Mouse (Mus musculus): ENCODE data around the gene Mmachc.

Gene Mmachc

GRCm38 (mm10) chr4:116708201-116708764 lies at the start of gene Mmachc, which contains the start of gene Ccdc163:
Gene Mmachc, minus strand, starts transcription at chr4:116708406.
Gene Ccdc163, plus strand, starts transcription at chr4:116708509.
- in situ Hi-C loops (cut with MboI, MseI): no loop called here

DNA sequence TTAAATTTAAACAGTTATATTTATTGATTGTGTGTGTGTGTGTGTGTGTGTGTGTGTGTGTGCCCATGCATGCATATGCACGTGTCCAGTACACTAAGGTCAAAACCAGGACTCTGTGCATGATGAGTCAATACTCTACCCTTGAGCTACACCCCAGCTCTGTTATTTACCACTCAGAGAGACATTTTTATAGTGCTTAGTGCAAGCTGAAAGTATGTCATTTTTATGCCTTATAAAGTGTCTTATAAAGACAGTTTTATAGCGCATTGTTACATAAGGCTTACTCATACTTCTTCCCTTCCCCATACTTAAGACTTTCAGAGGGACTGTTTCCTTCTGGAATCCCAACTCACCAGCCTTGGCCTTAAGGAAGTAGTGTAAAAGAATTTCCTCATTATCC lies 41.5 kb upstream of the Mmachc start:
- in situ Hi-C loops (cut with MboI, MseI): no loop called here

- in situ Hi-C loops (cut with MboI, MseI): no loop called here
Measured at GRCm38 (mm10) chr4:116738972-116739751, 31.0 kb upstream of the Mmachc start.

- in situ Hi-C loops (cut with MboI, MseI): no loop called here
Measured at GRCm38 (mm10) chr4:116734996-116735395, 26.8 kb upstream of the Mmachc start.

DNA sequence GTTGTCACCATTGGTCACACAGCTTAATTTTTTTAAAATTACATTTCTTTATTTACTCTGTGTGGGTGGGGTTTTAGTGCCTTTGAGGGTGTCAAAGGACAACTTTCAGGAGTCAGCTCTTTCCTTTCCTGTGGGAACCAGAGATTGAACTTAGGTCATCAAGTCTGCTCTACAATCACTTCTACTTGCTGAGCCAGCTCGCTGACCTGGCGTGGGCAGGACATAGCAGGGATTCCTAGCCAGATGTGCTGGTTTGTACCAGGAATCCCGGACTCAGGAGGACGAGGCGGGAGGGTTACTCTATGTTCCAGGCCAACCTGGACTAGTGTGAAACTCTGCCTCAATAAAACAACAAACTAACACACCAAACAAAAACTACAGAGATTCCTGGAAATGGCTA lies 24.1 kb upstream of the Mmachc start:
- in situ Hi-C loops (cut with MboI, MseI): no loop called here

DNA sequence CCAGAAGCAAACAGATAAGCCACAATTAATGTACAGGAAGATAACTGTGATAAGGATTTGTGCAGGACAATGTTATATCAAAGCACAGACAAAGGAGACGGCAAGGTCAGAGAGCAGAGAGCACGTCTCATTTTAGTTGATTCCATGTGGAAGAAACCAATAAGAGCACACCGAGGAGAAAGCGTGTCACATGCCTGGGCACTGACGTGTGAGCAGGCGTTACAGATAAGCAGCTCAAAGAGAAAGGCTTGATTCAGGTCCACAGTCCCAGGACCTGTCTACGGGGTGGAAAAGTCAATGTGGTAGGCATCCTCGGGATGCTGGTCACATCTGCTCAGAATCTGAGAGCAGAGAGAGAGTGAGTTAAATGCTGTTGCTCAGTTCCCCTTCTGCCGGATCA lies 22.9 kb upstream of the Mmachc start:
- in situ Hi-C loops (cut with MboI, MseI): no loop called here

DNA sequence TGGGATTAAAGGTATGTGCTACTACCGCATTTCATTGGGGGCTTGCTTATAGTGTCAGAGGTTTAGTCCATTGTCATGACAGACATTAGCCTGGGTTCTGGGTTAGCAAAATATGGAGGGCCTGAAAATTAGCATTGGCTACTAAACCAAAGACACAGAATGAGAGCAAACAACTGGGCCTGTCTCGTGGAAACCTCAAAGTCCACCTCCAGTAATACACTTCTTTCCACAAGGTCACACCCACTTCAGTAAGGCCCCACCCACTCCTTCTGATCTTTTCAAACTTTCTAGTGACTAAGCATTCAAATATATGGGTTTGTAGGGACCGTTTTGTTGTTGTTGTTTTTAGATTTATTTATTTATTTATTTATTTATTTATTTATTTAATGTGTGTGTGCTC lies 21.3 kb upstream of the Mmachc start:
- in situ Hi-C loops (cut with MboI, MseI): no loop called here

DNA sequence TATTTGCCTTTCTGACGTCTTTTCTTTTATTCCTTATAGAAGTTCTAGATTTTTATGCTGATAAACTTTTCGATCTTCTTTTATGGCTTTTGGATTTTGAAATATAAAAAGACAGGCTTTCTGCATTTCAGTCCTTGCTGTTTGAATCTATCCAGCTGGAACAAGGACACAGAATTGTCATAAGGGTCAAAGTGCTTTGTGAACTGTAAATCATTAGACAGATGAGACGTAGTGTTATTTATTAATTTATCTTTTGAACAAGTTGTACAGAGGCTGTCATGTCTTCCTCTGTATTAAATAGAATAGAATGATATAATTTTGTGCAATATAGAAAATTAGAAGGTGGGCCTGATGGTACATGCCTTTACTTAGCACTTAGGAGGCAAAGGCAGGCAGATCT lies 19.2 kb upstream of the Mmachc start:
- in situ Hi-C loops (cut with MboI, MseI): no loop called here

- in situ Hi-C loops (cut with MboI, MseI): no loop called here
Measured at GRCm38 (mm10) chr4:116725444-116725843, 17.2 kb upstream of the Mmachc start.

DNA sequence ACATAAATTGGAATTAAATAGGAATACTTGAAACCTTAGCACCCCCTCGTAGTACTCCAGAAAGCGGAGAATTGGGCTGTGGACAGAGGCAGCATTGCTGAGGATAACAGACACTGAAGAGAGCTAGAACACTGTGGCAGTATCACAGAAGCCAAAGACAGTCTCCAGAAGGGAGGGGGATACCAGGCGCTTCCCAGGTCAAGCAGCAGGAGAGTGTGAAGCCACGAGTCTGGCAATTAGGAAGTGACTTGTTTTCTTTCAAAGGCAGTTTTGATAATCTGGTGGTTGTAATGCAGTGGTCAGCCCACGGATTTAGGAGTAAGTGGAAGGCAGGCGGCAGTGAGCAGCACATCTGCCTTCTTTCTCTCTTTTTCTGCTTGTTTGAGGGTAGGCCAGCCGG lies 14.0 kb upstream of the Mmachc start:
- in situ Hi-C loops (cut with MboI, MseI): no loop called here

GRCm38 (mm10) chr4:116721098-116721628 lies 13.0 kb upstream of the Mmachc start:
- in situ Hi-C loops (cut with MboI, MseI): no loop called here

- in situ Hi-C loops (cut with MboI, MseI): no loop called here
Measured at GRCm38 (mm10) chr4:116720343-116721097, 12.3 kb upstream of the Mmachc start, which contains the start of gene Tesk2. Gene Tesk2, plus strand, starts transcription at chr4:116720948.

DNA sequence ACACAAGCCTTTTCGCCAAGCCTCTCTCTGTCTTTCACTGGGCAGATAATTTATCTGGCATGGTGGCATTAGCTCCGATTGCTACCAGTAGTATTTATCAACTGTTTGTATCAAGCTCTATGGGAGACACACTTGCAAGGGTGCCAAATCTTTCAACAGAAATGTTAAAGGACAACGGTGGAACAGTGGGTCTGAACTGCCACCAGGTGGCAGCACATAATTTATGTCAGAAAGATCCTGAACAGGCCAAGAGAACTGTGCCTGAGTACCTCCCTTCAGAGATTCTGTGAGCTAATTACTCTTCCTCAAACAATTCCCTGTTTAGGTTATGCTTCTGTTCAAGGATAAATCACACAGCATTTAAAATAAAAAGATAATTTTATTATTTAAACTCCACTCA lies 11.2 kb upstream of the Mmachc start:
- in situ Hi-C loops (cut with MboI, MseI): loop anchor here (5.0 kb wide), 1 partner anchor 68 kb away; no protein-coding TSS in a partner anchor

DNA sequence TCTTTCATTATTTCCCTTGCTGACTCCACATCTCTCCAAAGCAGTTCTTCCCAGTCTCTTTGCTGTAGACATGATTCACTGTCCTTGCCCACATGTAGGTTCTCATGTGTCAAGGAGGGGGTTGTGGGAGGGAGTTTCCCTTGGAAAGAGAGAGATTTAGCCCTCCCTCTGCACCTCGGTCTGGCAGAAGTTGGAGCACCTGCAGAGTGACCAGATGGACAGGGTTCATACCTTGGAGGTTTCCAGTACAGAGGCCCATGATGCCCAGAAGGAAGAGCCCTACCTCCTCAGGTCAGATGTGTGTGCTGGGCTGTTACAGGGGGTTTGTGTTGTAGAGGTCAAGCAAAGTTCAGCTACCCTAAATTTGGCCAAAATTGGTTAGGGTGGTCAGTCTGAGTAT lies 4.3 kb upstream of the Mmachc start:
- in situ Hi-C loops (cut with MboI, MseI): no loop called here

DNA sequence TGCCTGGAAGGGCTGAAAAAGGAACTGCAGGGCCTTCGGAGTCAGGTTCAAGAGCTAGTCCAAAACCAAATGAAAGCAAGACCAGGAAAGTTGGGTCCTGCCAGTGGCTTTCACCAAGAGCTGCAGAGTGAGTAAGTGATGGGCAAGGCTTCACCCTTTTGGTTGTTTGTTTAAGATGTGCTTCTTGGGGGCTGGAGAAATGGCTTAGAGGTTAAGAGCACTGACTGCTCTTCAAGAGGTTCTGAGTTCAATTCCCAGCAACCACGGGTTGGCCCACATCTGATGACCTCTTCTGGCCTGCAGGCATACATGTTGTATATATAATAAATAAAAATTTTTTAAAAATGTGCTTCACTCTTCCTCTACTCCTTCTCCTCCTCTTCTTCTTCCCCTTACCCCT lies 1.9 kb upstream of the Mmachc start:
- in situ Hi-C loops (cut with MboI, MseI): no loop called here

DNA sequence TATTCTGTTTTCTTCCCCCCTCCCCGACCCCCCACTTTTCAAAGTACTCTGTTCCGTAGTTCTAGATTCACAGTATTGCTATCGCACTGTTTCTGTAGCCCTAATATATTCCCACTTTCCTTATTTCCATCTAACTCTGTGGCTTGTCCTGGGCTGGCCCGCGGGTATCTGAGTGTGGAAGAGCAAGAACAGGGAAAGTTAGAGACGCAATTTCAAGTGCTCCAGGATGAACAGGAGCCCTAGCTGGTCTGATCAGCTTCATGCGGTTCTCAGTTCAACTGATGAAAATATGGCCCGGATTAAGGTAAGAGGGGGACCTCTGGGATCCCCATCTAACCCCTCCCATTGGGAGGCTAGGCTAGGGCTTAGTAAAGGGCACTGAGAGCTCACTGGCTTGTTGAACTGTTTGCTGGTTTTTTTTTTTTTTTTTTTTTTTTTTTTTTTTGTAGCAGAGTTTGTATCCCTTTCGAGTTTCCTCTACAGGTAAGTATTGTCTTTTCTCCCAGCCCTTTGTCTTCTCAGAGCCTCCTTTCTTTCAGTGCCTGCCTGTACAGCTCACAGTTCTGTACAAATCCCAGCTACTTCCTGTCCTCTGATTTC lies 685 bp upstream of the Mmachc start:
- in situ Hi-C loops (cut with MboI, MseI): no loop called here

- in situ Hi-C loops (cut with MboI, MseI): no loop called here
Measured at GRCm38 (mm10) chr4:116707666-116708065, 540 bp downstream of the Mmachc start.

DNA sequence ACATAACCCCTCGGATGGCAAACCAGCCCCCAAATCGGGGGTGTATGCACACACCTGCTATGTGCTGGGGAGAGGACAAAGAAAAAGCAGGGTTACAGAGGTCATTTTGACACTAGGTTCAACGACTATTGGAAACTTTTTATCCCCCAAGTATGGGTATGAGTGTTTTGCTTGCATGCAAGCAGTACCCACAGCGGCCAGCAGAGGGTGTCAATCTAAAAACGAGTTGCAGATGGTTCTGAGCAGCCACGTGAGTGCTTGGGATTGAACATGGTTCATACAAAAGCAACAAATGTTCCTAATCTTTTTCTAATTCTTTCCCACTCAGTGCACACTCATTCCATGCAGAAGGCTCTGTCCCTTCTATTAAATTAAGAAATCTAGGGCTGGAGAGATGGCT lies 4.4 kb downstream of the Mmachc start:
- in situ Hi-C loops (cut with MboI, MseI): no loop called here

GRCm38 (mm10) chr4:116700964-116701363 lies 7.2 kb downstream of the Mmachc start:
- in situ Hi-C loops (cut with MboI, MseI): no loop called here

GRCm38 (mm10) chr4:116698693-116699342 lies 9.4 kb downstream of the Mmachc start:
- in situ Hi-C loops (cut with MboI, MseI): no loop called here

GRCm38 (mm10) chr4:116693785-116694184 lies 14.4 kb downstream of the Mmachc start:
- in situ Hi-C loops (cut with MboI, MseI): no loop called here
